Mouse (Mus musculus) neutrophil, adult 5-6 weeks (primary cell): ENCODE results near the gene Dennd6b. TPM values are rescaled to one million over a fixed set of nuclear protein-coding genes. Genes with fewer than 3 reads are reported as not detected.

ENCODE experiments used
- ATAC-seq: fragments of 151-379, 151-347 bp; 2 replicates; pipeline ENCODE4 v1.8.0; 2017; ENCODE audit warnings: mild to moderate bottlenecking, moderate TSS enrichment; ENCODE audit not compliant: insufficient number of reproducible peaks, poor library complexity, low FRiP score, severe bottlenecking; ENCODE audit errors: extremely low read depth
- total RNA-seq: library from RNA; stranded (forward); fragments of 200-1000 nt; gene quantifications from 2 replicates; pipeline ENCODE4 v1.2.3, GENCODE M21; 2017

Gene Dennd6b
- total RNA-seq, 1 experiment from 2014 or later: 14.3 TPM

- no peak for ATAC-seq
Observed at GRCm38 (mm10) chr15:89184141-89184936, 12.0 kb downstream of the Dennd6b start.

- ATAC-seq: no peak
Observed at GRCm38 (mm10) chr15:89182842-89183241, 13.5 kb downstream of the Dennd6b start.

- ATAC-seq: no peak
Observed at GRCm38 (mm10) chr15:89182328-89182741, 14.0 kb downstream of the Dennd6b start.

- no peak for ATAC-seq
Observed at GRCm38 (mm10) chr15:89181561-89182270, 14.6 kb downstream of the Dennd6b start.

GRCm38 (mm10) chr15:89180571-89181229 lies 15.6 kb downstream of the Dennd6b start, which contains the start of gene Plxnb2:
Plxnb2 (minus strand) TSS chr15:89180788.
- peak; percentile 14; the same call in 1 of the 2 replicates for ATAC-seq

- no peak for ATAC-seq
Observed at GRCm38 (mm10) chr15:89180081-89180541, 16.2 kb downstream of the Dennd6b start.

- no peak for ATAC-seq
Observed at GRCm38 (mm10) chr15:89179630-89179964, 16.7 kb downstream of the Dennd6b start.

GRCm38 (mm10) chr15:89178954-89179629 lies 17.2 kb downstream of the Dennd6b start:
- no peak for ATAC-seq

- no peak for ATAC-seq
Observed at GRCm38 (mm10) chr15:89178260-89178860, 17.9 kb downstream of the Dennd6b start.

GRCm38 (mm10) chr15:89177576-89178259 lies 18.6 kb downstream of the Dennd6b start:
- ATAC-seq: no peak

GRCm38 (mm10) chr15:89177121-89177520 lies 19.2 kb downstream of the Dennd6b start:
- ATAC-seq: no peak

GRCm38 (mm10) chr15:89175411-89176155 lies 20.7 kb downstream of the Dennd6b start:
- ATAC-seq: no peak

GRCm38 (mm10) chr15:89174889-89175339 lies 21.4 kb downstream of the Dennd6b start:
- no peak for ATAC-seq

- ATAC-seq: 0 out of 2 replicates have a peak, but pooled peaks have one; percentile 11
Observed at GRCm38 (mm10) chr15:89173906-89174214, 22.4 kb downstream of the Dennd6b start.

- ATAC-seq: 0 out of 2 replicates have a peak, but pooled peaks have one; percentile 14
Observed at GRCm38 (mm10) chr15:89173024-89173905, 23.0 kb downstream of the Dennd6b start.

GRCm38 (mm10) chr15:89172276-89172935 lies 23.9 kb downstream of the Dennd6b start:
- ATAC-seq: no peak
